Mouse (Mus musculus): ENCODE measurements at regions not wholly inside any gene's neighbourhood (a gene's known extent, or its start where the extent isn't known, plus 50 kb on each side); places are given as distances from the start of the nearest gene placed in this dataset.

- TF ChIP-seq CTCF (IDR thresholded peaks at IDR 0.05; ENCODE audit: borderline replicate concordance, control insufficient read depth, extremely low read depth, insufficient read depth, low read length, poor library complexity) (no peak), POLR2A (IDR thresholded peaks at IDR 0.05; ENCODE audit: control insufficient read depth, extremely low read depth, insufficient read depth, low read length, poor library complexity) (no peak)
Measured at GRCm38 (mm10) chr9:115483721-115484120, 173.5 kb upstream of the Stt3b start.
